Mouse (Mus musculus) kidney, adult 2 months (tissue): ENCODE data around the gene Sesn2.

Experiments
- CTCF ChIP-seq: fragments of 200-500 bp; conservative IDR thresholded peaks from 2 replicates; pipeline ENCODE4 v1.5.1; 2011; ENCODE audit warnings: low read depth, mild to moderate bottlenecking, control low read depth, low read length, moderate library complexity, mixed read lengths; ENCODE audit not compliant: insufficient read depth, insufficient read length
- POLR2A ChIP-seq: fragments of 200-500 bp; IDR thresholded peaks from one replicate; pipeline ENCODE4 v1.6.1; 2011; ENCODE audit warnings: low read depth, low read length, control low read depth

DNA sequence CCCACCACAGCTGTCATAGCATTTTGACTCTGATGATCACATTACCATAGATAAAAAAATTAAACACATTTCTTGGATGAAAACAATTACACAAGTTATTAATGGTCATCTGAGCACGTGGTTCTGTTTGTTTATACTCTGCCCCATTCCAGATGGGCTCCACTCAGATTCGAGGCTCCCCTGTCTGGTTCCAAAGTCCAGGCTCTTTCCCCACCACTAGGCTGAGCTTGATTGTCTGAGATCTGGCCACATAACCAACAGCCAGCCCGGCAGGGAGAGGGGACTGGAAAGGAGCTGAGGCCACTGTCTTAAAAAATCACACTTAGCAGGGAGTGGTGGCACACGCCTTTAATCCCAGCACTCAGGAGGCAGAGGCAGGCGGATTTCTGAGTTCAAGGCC, 25.5 kb downstream of the Sesn2 start:
- no peak for TF ChIP-seq CTCF
- TF ChIP-seq POLR2A = no peak
